Mouse (Mus musculus) myocyte (in vitro differentiated cells): ENCODE measurements at regions not wholly inside any gene's neighbourhood (a gene's known extent, or its start where the extent isn't known, plus 50 kb on each side); places are given as distances from the start of the nearest gene placed in this dataset.

ENCODE experiments used
- E2F4 ChIP-seq: IDR thresholded peaks from one replicate; pipeline ENCODE4 v1.6.1; 2011; ENCODE audit warnings: mild to moderate bottlenecking, control low read depth, moderate library complexity; ENCODE audit not compliant: insufficient read depth
- POLR2A ChIP-seq: IDR thresholded peaks from one replicate; pipeline ENCODE4 v1.6.1; 2011; ENCODE audit warnings: low read depth, mild to moderate bottlenecking, control low read depth, moderate library complexity; ENCODE audit not compliant: insufficient read length
- TCF12 ChIP-seq: IDR thresholded peaks from one replicate; pipeline ENCODE4 v1.6.1; 2011; ENCODE audit warnings: mild to moderate bottlenecking, control low read depth; ENCODE audit not compliant: poor library complexity, insufficient read depth, severe bottlenecking
- USF1 ChIP-seq: IDR thresholded peaks from one replicate; pipeline ENCODE4 v1.6.1; 2011; ENCODE audit warnings: low read depth, mild to moderate bottlenecking, control low read depth, moderate library complexity

GRCm38 (mm10) chr12:70725326-70725725, 100.0 kb upstream of the Frmd6 start:
- TF ChIP-seq POLR2A (no peak), USF1 (no peak), E2F4 (no peak), TCF12 (no peak)
